Mouse (Mus musculus) retina, postnatal 7 days (tissue): ENCODE data around the gene Zfp3.
A peak's percentile ranks its signal among the peaks of the same experiment; 100 is the strongest.
"Not testable (repeated sequence)": the region's sequence is repeated elsewhere in the genome, so short reads cannot be mapped to it uniquely, and the experiment has no call there.

ENCODE experiments used
- DNase-seq: peaks from one replicate; pipeline ENCODE4 v3.0.0-alpha.2; 2012; ENCODE audit warnings: low read depth, low spot score

Zfp3 gene

DNA sequence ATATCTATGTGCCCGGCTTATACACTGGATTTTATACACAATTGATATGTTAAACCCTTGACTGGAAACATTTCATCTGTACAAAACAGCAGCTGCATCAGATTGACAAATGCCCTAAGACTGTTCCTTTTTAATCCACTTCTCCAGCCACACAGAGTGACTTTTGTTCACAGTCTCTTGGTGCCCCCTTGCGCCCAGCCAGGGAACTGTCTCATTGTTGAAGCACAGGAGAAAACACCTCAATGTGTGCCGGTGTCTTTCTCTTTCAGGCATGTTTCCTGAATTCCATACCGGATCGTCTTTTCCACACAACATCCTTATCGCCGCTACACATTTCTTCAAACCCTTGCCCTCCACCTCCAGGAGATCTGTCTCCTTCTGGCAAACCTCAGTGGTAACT is 8.4 kb upstream of the Zfp3 start:
- DNase-seq, result peak; percentile 70

DNA sequence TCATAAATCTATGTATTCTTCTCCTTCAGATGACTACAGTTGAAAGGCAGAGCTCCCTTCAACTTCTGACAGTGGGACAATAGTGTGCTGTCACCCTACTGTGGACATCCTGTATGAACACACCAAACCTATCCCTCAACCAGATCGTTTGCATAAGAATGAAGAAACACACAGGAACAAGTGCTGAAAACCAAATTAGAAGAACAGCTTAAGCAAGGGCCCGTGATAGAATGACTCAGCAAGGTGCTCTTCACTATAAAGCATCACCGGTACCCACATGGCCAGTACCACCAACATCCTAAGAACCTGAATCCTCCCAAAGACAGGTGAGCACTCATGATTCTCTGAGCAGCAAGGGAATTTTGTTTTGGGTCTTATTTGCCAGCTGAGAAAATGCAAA is 3.6 kb upstream of the Zfp3 start:
- DNase-seq, result not testable (repeated sequence)

DNA sequence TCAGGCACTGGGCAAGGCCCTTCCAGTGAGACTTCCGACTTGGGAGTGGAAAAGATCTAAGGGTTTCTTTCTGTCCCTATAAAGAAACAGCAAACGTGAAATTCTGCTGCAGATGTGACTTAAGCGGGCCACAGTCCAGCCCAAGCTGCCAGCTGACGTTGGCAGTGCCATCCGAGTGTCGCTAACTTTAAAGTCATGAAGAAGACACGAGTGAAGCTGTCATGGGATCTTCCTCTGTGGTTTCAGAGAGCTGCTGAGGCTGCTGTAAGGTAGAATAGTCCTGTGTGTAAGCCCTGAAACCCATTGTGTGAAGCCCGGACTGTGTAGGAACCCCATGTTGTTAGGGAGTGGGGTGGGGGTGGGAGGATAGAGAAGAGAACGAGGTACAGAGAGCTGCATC is 1.4 kb upstream of the Zfp3 start:
- no peak for DNase-seq

DNA sequence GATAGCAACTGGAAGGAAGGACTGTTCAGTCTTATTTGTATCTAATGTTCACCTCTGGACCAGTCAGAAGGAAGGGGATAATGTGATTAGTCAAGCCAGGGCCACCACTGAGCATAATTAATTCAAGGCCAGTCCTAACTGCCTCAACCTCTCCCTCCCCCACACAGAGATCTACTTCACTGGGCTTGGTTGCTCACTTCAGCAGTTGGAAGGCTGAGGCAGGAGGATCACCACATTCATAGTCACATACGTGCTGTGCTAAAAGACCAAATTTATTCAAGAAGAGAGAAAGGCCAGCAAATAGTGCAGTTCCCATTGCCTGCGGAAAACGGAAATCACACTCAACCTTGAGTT is 450 bp upstream of the Zfp3 start:
- DNase-seq, result no peak

DNA sequence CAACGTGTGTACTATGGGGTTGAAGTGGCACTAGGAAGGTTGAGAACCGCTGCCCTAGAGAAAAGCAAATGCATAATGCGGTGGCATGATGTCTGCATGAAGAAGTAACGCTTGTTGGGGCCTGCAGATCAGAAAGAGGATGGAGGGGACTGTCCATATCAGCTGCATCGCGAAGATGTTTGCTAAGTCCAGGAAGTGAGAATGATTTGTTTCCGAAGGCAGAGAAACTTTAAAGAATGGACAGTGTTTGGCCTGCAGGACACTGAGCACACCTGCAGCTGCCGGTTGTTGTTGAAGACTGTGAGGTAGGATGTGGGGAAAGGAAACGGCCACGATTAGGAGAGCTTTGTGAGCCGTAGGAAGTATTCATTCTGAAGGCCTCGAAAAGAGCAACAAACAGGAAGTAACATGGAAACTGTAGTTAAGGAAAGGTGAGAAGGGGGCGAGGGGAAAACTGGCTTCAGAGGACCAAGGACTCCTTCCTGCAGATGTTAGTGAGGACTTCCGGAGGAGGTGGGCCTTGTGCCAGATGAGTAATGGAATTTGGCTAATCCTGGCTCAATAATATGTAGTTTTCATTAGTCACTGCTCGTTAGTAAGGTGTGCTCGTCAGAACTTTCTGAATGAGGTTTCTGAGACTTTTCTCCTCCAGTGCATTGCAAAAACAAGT is 1.9 kb downstream of the Zfp3 start:
- no peak for DNase-seq

DNA sequence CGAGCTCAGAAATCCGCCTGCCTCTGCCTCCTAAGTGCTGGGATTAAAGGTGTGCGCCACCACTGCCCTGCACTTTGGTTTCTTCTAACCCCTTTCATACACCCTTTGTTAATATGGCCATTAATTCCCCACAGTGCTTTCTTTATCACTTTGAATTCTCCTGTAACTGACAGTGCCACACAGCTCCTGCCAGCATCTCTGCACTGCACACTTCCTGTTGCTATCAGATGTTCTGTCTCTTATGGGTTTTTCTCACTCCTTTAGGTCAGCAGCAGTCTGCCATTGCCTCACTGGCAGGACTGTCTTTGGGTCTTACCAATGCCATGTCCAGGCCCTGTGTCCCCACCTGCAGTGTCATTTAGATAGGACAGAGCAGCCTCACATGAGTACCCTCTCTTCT is 6.8 kb downstream of the Zfp3 start:
- DNase-seq, result no peak

DNA sequence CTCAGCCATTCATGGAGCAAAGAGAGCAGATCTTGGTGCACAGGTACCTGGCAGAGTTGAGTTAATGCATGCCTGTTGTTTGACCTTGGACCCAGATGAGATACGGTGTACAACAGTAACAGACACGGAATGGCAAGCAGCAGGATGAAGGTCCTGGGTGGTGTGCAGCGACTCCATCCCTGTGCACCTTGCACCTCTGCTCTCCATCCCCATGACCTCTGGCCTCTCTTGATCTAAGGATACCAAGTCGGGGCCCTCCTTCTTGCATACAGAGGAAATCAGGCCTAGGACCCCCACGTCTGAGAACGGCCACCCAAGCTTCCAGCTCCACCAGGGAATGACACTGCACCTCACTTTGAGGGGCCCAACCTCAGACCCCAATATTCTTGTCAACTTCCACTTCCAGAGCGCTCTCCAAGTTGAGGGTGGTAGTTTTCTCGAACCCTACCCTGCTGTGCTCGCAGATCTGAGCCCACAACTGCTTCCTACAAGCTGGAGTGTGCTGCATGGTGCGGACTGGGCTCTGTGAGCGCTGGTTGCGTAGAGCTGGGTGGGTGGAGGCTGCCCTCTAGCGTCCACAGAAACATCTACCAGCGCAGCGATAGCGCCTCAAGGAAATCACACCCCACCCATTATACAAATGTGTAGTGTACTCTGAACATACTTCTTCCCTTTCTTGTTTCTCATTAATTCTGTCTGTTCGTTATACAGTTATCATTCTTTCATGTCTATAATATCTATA is 13.0 kb downstream of the Zfp3 start:
- peak; percentile 51 for DNase-seq

DNA sequence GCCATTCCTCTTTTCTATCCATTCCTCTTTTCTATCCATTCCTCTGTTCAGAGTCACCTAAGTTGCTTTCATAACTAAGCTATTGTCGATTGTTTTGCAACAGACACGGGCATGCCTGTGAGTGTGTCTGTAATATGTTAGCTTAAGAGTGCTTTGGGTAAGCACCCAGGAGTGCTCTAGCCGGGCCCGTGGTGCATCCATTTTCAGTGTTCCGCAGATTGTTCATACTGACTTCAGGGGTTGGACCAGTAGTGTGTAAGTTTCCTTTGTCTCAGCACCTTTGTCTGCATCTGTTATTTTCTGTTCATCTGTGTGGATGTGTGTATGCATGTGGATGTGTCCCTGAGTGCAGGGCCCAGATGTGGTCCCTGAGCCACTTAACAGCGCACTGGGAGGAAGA is 13.6 kb downstream of the Zfp3 start:
- DNase-seq, result no peak

DNA sequence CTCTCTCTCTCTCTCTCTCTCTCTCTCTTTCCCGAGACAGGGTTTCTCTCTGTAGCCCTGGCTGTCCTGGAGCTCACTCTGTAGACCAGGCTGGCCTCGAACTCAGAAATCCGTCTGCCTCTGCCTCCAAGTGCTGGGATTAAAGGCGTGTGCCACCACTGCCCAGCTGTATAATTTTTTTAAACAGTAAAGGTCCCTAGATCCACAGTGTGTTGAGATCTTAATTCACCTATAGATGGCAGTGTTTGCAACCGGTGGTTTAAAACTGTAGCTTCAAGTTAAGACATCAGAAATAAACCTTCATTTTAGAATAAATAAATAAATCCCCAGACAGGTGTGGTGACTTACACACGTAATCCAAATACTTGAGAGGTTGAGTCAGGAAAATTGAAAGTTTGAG is 14.0 kb downstream of the Zfp3 start:
- peak; percentile 25 for DNase-seq

DNA sequence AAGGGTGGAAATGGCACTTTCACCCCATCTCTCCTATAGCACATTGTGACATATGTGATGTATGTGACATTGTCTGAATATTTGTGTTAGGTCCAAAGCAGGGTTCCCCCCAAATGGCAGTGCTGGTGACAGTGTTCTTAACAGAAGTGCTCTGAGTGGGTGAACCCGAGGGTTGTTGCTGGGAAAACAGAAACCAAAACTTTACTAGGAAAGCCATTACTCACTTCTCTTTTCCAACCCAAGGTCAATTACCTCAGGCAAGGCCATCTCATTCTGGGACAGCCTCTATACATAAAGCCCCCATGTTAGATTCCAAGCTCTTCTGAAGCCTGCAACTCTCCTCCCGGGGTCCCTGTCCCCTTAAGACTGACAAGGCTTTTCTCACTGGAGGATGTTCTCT is 21.9 kb downstream of the Zfp3 start:
- no peak for DNase-seq

DNA sequence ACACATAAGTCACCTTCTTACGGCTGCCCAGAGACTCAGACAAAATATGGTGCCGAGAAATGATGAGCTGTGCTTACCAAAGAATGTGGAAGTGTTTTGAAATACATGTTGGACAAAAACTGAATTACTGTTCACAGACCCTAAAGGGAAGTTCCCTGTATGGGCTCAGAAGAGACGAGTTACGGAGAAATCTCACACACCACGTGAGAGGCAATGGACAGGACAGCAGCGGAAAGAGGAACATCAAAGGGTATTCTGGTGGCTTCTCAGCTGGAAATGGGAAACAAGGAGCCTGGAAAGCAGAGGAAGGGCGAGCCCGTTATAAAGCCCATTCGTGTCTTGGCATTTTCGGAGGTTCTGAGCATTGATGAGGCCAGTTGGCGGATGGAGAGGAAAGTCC is 23.0 kb downstream of the Zfp3 start:
- no peak for DNase-seq

DNA sequence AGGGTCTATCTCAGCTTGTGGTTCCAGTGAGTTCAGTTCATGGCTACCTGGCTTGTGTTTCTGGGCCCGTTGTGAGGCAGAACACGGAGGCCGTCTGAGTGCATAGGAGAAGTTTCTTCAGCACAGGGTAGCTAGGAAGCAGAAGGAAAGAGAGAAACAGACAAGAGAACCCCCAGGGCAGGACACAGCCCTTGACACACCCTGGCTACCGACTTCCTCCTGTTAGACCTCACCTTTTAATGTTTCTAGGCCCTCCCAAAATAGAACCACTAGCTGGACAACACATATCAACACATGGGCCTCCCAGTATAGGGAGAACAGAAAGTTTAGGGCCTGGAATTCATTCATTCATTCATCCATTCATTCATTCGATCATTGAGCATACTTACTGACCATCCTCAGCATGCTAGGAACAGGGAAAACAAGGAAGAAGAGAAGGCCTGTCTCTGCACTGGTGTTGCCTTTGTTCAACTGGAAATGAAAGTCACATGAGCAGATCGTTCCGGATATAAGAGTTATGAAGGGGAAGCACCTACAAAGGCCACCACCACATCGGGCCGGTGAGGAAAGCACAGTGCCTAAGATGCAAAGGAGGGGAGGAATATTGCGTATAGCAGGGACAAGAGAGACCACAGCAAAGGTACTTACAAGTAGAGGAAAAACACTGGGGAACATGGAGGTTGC is 25.1 kb downstream of the Zfp3 start:
- no peak for DNase-seq

DNA sequence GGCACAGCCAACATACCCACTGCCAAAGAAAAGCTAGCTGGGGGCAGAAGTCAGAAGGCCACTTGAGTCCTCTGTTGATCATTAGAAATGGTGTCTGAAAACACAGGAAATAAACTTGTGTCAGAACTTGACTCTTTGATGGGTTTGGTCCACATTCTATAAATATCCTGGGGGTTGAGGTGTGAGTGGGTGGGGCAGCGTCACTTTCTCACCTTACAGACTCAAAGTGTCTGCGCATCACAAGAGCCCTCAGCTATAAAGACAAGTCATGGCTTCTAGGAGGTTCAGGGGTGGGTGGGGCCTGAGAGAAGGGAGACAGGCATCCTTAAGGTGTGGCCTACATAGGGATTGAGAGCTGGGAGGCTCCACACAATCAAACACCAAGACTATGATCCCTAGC is 26.4 kb downstream of the Zfp3 start:
- no peak for DNase-seq

DNA sequence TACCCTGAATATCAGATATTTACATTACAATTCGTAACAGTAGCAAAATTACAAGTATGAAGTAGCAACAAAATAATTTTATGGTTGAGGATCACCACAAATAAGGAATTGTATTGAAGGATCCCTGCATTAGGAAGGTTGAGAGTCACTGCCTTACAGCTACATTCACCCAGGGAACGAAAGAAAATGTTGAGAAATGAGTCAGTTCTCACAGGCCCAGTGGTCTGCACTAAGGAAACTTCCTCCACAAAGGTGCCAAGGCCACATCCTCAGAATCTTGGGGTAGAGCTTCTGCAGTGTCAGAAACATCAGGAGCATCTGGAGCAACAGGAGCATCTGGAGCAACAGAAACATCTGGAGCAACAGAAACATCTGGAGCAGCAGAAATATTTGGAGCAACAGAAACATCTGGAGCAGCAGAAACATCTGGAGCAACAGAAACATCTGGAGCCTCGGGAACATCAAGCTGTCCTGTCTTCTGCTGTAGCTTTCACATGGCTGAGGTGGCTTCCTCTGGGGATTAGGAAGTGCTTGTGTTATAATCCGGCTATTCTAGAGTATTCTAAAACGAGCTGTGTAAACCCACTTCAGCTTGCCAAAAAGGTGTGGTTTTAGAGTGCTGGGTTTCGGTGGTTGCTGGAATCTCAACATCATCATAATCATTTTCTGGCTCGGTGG is 27.0 kb downstream of the Zfp3 start:
- no peak for DNase-seq

DNA sequence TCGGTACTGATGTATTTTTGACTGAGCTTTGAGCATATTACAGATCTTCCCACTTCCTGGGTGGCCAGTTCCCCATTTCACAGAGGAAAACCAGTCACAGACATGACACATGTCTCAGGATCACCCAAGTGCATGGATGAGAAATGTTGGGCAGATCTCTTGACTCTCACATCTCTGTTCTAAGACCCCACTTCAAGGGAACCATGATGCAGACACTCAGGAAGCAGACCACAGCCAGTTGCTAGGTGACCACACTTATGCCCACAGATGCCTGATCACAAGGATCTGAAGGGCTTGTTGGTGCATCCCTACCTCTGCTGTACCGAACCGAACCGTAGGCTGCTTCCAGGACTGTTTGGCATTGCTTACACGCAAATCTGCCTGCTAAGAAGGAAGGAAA is 27.7 kb downstream of the Zfp3 start:
- no peak for DNase-seq

DNA sequence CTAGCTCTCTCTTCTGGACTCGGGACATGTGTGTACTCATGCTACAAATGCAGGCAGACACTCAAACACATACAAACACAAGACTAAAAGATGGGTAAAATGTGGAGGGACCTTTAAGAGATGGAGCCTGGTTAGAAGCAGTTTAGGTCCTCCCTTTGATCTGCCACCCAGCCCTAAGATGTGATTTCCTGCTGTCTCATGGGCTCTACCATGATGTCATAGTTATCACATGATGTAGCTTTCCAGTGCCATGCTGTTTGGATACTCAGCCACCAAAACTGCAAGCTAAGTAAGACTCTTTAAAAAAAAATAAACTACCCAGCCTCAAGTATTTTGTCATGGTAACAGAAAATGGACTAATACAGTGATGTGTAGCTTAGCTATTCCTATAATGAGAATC is 28.4 kb downstream of the Zfp3 start:
- no peak for DNase-seq

DNA sequence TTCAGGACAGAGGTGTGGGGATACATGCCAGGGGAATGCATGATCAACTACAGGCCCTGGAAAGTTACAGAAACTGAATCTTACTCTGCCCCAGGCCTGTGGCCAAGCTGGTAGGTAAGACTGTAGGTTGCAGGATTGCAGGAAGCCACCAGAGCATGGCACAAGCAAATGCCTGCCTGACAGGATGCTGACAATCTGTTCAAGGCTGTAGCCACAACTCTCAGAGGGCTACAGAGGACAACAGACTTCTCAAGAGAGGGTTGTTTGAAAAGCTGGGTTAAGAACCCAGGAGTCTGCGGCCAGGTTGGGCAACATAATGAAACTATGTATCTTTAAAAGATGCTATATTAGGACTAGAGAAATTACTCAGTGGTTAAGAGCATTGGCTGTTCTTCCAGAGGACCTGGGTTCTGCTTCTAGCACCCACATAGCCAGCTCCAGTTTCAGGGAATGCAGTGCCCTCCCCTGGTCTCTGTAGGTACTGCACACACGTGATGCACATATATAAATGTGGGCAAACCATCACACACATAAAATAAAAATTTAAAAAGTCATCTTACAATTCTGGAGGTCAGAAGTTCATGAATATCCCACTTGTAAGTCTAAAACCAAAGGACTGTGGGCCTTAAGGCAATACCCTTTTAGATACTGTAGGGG is 38.3 kb downstream of the Zfp3 start:
- no peak for DNase-seq

DNA sequence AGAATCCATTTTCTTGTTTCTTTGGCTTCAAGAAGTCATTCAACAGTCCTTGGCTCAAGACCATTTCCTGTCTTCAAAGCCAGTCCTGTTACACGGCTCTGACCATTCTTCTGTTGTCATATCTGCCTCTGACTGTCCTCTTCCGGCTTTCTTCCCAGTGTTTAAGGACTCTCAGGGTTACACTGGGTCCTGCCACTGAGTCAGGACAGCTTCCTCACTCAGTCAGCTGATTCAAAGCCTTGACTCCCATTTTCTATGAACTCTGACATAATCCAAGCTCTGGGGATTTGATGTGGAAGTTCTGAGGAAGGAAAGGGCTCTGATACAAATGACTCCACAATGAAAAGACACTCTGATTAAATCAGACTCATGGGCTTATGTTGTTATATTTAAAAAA is 38.9 kb downstream of the Zfp3 start:
- DNase-seq, result no peak

DNA sequence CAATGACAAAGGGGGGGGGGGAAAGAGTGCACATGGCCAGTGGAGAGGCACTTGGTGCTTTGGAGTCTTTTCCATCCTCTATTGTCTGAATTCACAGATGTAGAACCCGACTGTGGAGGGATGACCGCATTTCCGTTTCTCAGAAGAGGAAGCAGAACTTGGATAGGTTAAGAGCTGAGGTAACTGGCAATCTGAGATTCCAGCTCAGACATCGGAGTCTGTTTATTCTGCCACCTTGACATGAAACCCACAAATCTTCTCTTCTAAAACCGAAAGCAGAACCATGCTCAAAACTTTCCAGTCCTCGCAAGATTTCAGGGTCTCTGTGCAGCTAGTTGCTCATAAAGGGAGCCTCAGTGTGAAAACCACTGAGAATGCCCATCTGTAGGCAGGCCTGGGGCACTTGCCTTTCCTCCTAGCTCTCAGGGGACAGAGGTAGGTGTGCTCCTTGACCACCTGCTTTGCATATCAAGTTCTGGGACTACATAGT is 39.7 kb downstream of the Zfp3 start:
- no peak for DNase-seq

DNA sequence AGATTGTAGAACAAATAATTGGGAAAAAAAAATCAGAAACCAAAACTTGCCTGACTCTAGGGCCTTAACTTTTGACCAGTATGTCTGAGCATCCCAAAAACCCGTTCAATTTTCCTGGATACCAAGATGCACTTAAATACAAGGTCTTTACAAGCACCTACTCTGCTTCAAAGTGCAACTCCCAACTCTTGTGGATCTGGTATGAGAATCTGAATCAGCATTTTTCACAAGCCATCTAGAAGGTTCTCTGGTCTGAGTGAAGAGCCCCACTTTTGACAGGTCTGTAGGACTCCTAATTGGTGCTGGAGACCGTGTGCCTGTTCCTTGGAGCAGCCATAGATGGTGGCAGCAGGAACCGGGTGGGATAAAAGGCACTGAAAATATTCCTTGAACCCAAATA is 40.4 kb downstream of the Zfp3 start:
- no peak for DNase-seq

DNA sequence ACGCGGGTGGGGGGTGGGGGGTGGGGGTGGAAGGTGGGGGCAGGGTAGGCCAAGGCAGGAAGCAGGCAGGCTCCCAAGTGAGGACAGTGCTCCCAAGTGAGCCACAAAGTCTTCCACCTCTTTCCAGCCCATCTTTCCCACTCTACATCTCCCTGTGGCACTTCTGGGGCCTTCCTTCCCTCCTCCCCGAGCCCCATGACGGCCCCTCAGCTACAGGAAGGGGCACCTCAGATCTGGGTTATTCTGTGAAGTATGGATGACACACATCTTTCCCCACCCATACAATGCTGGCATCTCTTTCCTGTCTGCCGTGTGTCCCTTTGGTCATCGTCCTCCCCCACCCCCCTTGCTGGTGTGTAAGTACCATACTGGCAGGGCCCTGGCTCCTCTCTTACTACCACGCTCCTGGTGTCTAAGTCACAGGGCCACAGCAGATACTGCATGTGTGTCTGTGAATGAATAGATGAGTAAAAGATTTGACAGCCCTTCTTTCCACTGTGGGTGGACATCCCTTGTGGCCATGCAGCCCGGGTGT is 41.7 kb downstream of the Zfp3 start:
- no peak for DNase-seq

DNA sequence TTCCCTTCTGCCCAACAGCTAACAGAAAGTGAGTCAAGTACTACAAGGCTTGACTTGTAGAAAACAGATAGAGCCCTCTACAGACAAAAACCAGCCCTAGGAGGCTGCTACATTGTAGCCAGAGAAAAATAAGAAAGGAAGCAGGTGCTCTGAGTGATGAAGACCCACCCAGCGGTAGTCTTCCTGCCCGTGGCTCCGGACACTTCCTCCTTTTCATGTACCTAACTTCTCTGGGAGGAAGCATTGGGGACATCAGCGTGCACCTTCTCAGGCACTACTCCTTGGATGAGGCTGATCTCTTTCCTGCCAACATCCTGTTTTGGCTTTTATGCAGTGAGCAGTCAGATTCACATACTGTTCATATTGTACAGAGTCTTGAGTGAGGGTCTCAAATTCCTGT is 42.7 kb downstream of the Zfp3 start:
- no peak for DNase-seq
